ENCODE assay signal across 11 mouse cellular contexts in the genomic region with DNA sequence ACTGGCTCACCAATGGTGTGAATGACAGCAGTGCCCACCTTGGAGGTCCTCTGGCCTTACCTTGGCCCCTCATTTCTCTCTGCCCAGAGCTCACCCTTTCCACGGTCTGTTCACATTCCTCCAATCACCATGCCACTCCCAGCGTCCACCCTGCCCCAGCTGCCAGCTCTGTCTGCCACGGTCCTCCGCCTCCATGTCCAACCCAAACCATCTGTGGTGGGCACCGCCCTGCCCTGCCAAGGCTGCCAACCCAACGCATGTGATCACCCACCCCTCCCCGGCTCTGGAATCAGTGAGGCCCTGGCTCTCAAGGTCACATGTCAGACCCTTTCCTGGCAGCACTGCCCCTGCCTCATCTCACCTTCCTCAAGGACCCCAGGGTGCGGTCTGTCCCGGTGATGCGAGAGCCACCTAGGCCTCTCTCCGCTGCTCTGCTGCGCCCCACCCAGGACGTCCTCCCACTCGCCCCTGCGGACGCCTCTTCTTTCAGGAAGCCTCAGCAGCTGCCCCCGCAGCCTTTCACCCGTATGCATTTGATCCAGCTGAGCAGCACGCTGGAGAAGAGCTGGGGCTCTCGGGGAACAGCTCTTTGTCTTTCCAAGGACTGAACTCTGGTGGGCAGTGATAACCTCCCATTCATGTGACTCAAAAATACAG. TPM values are rescaled to one million over a fixed set of nuclear protein-coding genes. Genes with fewer than 3 reads are reported as not detected.
DNase-seq lines count a peak whose midpoint lies in the region; ATAC-seq and TF ChIP-seq lines count a peak whose summit lies in the region.
"Had no signal": no experiment of that assay in that cellular context is flagged by ENCODE, and none has a peak within 500 bp of the region (broad histone marks: within the 10 kb centered on the region; RNA-seq: fewer than 3 reads in every experiment).

No protein-coding gene starts in this region.

- H3K9me3 ChIP-seq in heart, postnatal 0 days (replicated peaks; ENCODE audit: control insufficient read depth, low read length), result no peaks in the 10 kb centered on the region
- no peaks in the 10 kb centered on the region for H3K9me3 ChIP-seq in midbrain, embryonic 10.5 days (replicated peaks)
- no peaks in the 10 kb centered on the region for H3K9me3 ChIP-seq in midbrain, embryonic 16.5 days (replicated peaks; ENCODE audit: control insufficient read depth, low read length, poor library complexity, severe bottlenecking)
- H3K9me3 ChIP-seq: limb, embryonic 15.5 days; stomach, embryonic 15.5 days had no signal

- intact Hi-C loops in heart, postnatal 14 days (cut with DNase I), result no loop called here

- no peaks in the 10 kb centered on the region for H3K27me3 ChIP-seq in heart, postnatal 0 days (ENCODE audit: control insufficient read depth, insufficient read depth, low read length)
- no peaks in the 10 kb centered on the region for H3K27me3 ChIP-seq in midbrain, embryonic 10.5 days (ENCODE audit: low read depth, poor library complexity, severe bottlenecking)
- H3K27me3 ChIP-seq in midbrain, embryonic 16.5 days (ENCODE audit: control insufficient read depth, insufficient read depth, low read depth, low read length), result no peaks in the 10 kb centered on the region
- H3K27me3 ChIP-seq: limb, embryonic 15.5 days; stomach, embryonic 15.5 days had no signal

- TF ChIP-seq EP300 in heart, postnatal 0 days (IDR thresholded peaks at IDR 0.05; ENCODE audit: low read depth), result no peak

- H3K27ac ChIP-seq in heart, postnatal 0 days (ENCODE audit: low read depth), result peak overlapping the region; percentile 51; the same call in 1 of the 2 replicates
- peak overlapping the region; percentile 23; the same call in 1 of the 2 replicates for H3K27ac ChIP-seq in midbrain, embryonic 10.5 days (replicated peaks)
- H3K27ac ChIP-seq in midbrain, embryonic 16.5 days (ENCODE audit: low read length), result no peak overlapping the region
- peak overlapping the region; percentile 23; the same call in 1 of the 2 replicates for H3K27ac ChIP-seq in bone marrow, adult 2 months (ENCODE audit: control insufficient read depth, insufficient read depth, low read depth, low read length, poor library complexity)
- H3K27ac ChIP-seq: limb, embryonic 15.5 days; stomach, embryonic 15.5 days had no signal

- H3K9ac ChIP-seq in heart, postnatal 0 days (replicated peaks; ENCODE audit: low read depth, low read length), result no peak overlapping the region; the same call in 1 of the 2 replicates
- H3K9ac ChIP-seq in midbrain, embryonic 16.5 days (ENCODE audit: low read depth, low read length), result no peak overlapping the region
- H3K9ac ChIP-seq: limb, embryonic 15.5 days; stomach, embryonic 15.5 days had no signal

- H3K4me1 ChIP-seq in heart, postnatal 0 days (ENCODE audit: control insufficient read depth, insufficient read depth), result peaks cover 34% of the 10 kb centered on the region
- peaks cover 15% of the 10 kb centered on the region; the same call in 1 of the 2 replicates for H3K4me1 ChIP-seq in midbrain, embryonic 10.5 days
- H3K4me1 ChIP-seq in midbrain, embryonic 16.5 days (ENCODE audit: control insufficient read depth, insufficient read depth, low read length), result no peaks in the 10 kb centered on the region
- H3K4me1 ChIP-seq in bone marrow, adult 2 months (ENCODE audit: control insufficient read depth, insufficient read depth, low read length), result peaks cover 3% of the 10 kb centered on the region; the same call in 1 of the 2 replicates

- DNase-seq in heart, postnatal 0 days (ENCODE audit: low spot score), result no peak
- no peak for DNase-seq in heart, postnatal 14 days
- no peak for DNase-seq in midbrain, embryonic 10.5 days (ENCODE audit: low spot score)
- peak; percentile 79 to 86 for DNase-seq in thymus, postnatal 36 days
- DNase-seq in spleen, postnatal 4 days (ENCODE audit: low spot score in 2 of 2), result no peak
- DNase-seq: heart, postnatal 36 days; kidney, adult 9 months had no signal

- no peak for ATAC-seq in heart, postnatal 0 days (ENCODE audit: insufficient read depth, low read depth)
- ATAC-seq in midbrain, embryonic 16.5 days, result no peak

- no peaks in the 10 kb centered on the region; the same call in 1 of the 2 replicates for H3K36me3 ChIP-seq in heart, postnatal 0 days (replicated peaks; ENCODE audit: control insufficient read depth, insufficient read depth, low read length)
- H3K36me3 ChIP-seq in midbrain, embryonic 10.5 days, result peaks cover 19% of the 10 kb centered on the region
- H3K36me3 ChIP-seq in midbrain, embryonic 16.5 days (ENCODE audit: control insufficient read depth, insufficient read depth, low read length), result no peaks in the 10 kb centered on the region
- H3K36me3 ChIP-seq: stomach, embryonic 15.5 days had no signal

- no peak; the same call in 1 of the 2 replicates for TF ChIP-seq POLR2A in bone marrow, adult 2 months (IDR thresholded peaks at IDR 0.05; ENCODE audit: borderline replicate concordance, control insufficient read depth, low read depth, low read length)

- H3K4me3 ChIP-seq in heart, postnatal 0 days (ENCODE audit: low read depth, low read length), result peak overlapping the region; percentile 4; the same call in 1 of the 2 replicates
- H3K4me3 ChIP-seq in midbrain, embryonic 10.5 days, result no peak overlapping the region
- no peak overlapping the region for H3K4me3 ChIP-seq in midbrain, embryonic 16.5 days (ENCODE audit: low read depth, low read length)
- H3K4me3 ChIP-seq in bone marrow, adult 2 months (replicated peaks; ENCODE audit: control insufficient read depth, low read depth, low read length), result no peak overlapping the region
- H3K4me3 ChIP-seq: limb, embryonic 15.5 days; stomach, embryonic 15.5 days had no signal

- WGBS in heart, postnatal 0 days, result 72% methylated on average over 20 of the region's 20 CpGs
- WGBS in midbrain, embryonic 10.5 days, result 91% methylated on average over 20 of the region's 20 CpGs
- WGBS in midbrain, embryonic 16.5 days, result 86% methylated on average over 20 of the region's 20 CpGs
- 81% methylated on average over 20 of the region's 20 CpGs for WGBS in bone marrow, adult 2 months

- peak overlapping the region; percentile 31; the same call in 1 of the 2 replicates for H3K4me2 ChIP-seq in heart, postnatal 0 days (ENCODE audit: low read depth, low read length)
- H3K4me2 ChIP-seq in midbrain, embryonic 16.5 days (ENCODE audit: low read length), result no peak overlapping the region
- H3K4me2 ChIP-seq: limb, embryonic 15.5 days; stomach, embryonic 15.5 days had no signal

- no peak for TF ChIP-seq CTCF in heart, postnatal 0 days (IDR thresholded peaks at IDR 0.05; ENCODE audit: low read depth)
- no peak for TF ChIP-seq CTCF in bone marrow, adult 2 months (IDR thresholded peaks at IDR 0.05; ENCODE audit: control insufficient read depth, insufficient read depth, low read length)

RNA-seq across cellular contexts. Expression of gene Tcf7, which starts 8.2 kb away (rescaled TPM):
- 0.15 and 5.2 TPM in 2 replicates for total RNA-seq in heart, postnatal 0 days (2014; rRNA removed; ENCODE audit: low replicate concordance)
- 0.88 and 1.1 TPM in 2 replicates for polyA plus RNA-seq in heart, postnatal 0 days (2015; fragmentation: Nextera tagmentation; extraction: Ambion mirVana)
- total RNA-seq in heart, postnatal 14 days (2021), result 10 to 100 TPM in 1 of 2 experiments, 1 to 10 TPM in 1; 3.2 to 45.5 TPM
- 8.0 and 10.6 TPM in 2 replicates for polyA plus RNA-seq in midbrain, embryonic 10.5 days (2016; fragmentation: Nextera tagmentation; extraction: Ambion mirVana)
- 2.3 and 3.2 TPM in 2 replicates for polyA plus RNA-seq in midbrain, embryonic 16.5 days (2015; fragmentation: Nextera tagmentation; extraction: Ambion mirVana)
- 2.6 TPM in 2 replicates for polyA plus RNA-seq in bone marrow, adult 2 months (2011; ENCODE audit: insufficient read depth, insufficient read length, low replicate concordance, missing spikeins)

RNA-seq across cellular contexts. Expression of gene Skp1a, which starts 42.8 kb away (rescaled TPM):
- 158 and 163 TPM in 2 replicates for total RNA-seq in heart, postnatal 0 days (2014; rRNA removed; ENCODE audit: low replicate concordance)
- polyA plus RNA-seq in heart, postnatal 0 days (2015; fragmentation: Nextera tagmentation; extraction: Ambion mirVana), result 492 and 524 TPM in 2 replicates
- total RNA-seq in heart, postnatal 14 days (2021), result 100 to 1,000 TPM; 225 to 227 TPM
- 916 and 943 TPM in 2 replicates for polyA plus RNA-seq in midbrain, embryonic 10.5 days (2016; fragmentation: Nextera tagmentation; extraction: Ambion mirVana)
- polyA plus RNA-seq in midbrain, embryonic 16.5 days (2015; fragmentation: Nextera tagmentation; extraction: Ambion mirVana), result 1,072 and 1,120 TPM in 2 replicates
- polyA plus RNA-seq in bone marrow, adult 2 months (2011; ENCODE audit: insufficient read depth, insufficient read length, low replicate concordance, missing spikeins), result 102 and 171 TPM in 2 replicates

Comparison
In these comparisons a context has a peak if more than half of its experiments do, and no peak if none do; other contexts are left out.
1. DNase-seq: peak in thymus, postnatal 36 days (2 of 2); none in heart, postnatal 0 days (single experiment), heart, postnatal 14 days (0 of 2), midbrain, embryonic 10.5 days (single experiment) and spleen, postnatal 4 days (0 of 2).